Mouse (Mus musculus) heart, embryonic 11.5 days (tissue): Measurements from ENCODE around the gene Slfn2. TPM values are rescaled to one million over a fixed set of nuclear protein-coding genes. Genes with fewer than 3 reads are reported as not detected.
"Not testable (repeated sequence)": the region's sequence is repeated elsewhere in the genome, so short reads cannot be mapped to it uniquely, and the experiment has no call there.

Experiments
- ATAC-seq: fragments of 200-750 bp; cut with Nextera tagmentation; replicated peaks from 2 replicates; pipeline ENCODE4 v1.8.0; 2017; ENCODE audit warnings: moderate library complexity; ENCODE audit not compliant: insufficient number of reproducible peaks, low FRiP score, low TSS enrichment
- H3K27ac ChIP-seq: fragments of 300-500 bp; sonication (generic); 2 replicates; pipeline ENCODE4 v1.5.1; 2014; ENCODE audit warnings: mild to moderate bottlenecking, low read depth, low read length
- H3K27me3 ChIP-seq: fragments of 300-500 bp; sonication (generic); 2 replicates; pipeline ENCODE4 v1.6.1; 2014; ENCODE audit warnings: mild to moderate bottlenecking, low read length, mixed read lengths; ENCODE audit not compliant: control insufficient read depth, insufficient read depth
- H3K36me3 ChIP-seq: fragments of 300-500 bp; sonication (generic); 2 replicates; pipeline ENCODE4 v1.6.1; 2014; ENCODE audit warnings: mild to moderate bottlenecking, low read length, moderate library complexity, mixed read lengths; ENCODE audit not compliant: control insufficient read depth, insufficient read depth
- H3K4me1 ChIP-seq: fragments of 300-500 bp; sonication (generic); 2 replicates; pipeline ENCODE4 v1.6.1; 2014; ENCODE audit warnings: low read length; ENCODE audit not compliant: control insufficient read depth, insufficient read depth
- H3K4me2 ChIP-seq: fragments of 300-500 bp; sonication (generic); 2 replicates; pipeline ENCODE4 v1.6.1; 2014; ENCODE audit warnings: mild to moderate bottlenecking, moderate library complexity
- H3K4me3 ChIP-seq: fragments of 300-500 bp; sonication (generic); 2 replicates; pipeline ENCODE4 v1.5.1; 2014; ENCODE audit warnings: low read depth, low read length
- H3K9ac ChIP-seq: fragments of 300-500 bp; sonication (generic); 2 replicates; pipeline ENCODE4 v1.6.1; 2014; ENCODE audit warnings: mild to moderate bottlenecking, low read depth, low read length, moderate library complexity
- H3K9me3 ChIP-seq: fragments of 300-500 bp; sonication (generic); replicated peaks from 2 replicates; pipeline ENCODE4 v1.6.1; 2016; ENCODE audit warnings: low read length; ENCODE audit not compliant: control insufficient read depth
- WGBS: fragments of 180-500 bp; shearing (Covaris S2); extraction: QIAGEN DNeasy Blood & Tissue Kit; methylation state at CpG from one replicate; pipeline ENCODE4 v1.1.7; 2014; ENCODE audit not compliant: insufficient replicate concordance; 5-methylcytosine and 5-hydroxymethylcytosine counted together
- polyA plus RNA-seq: library from polyadenylated mRNA; unstranded; fragments of >200 nt; fragmentation: Nextera tagmentation; extraction: Ambion mirVana; gene quantifications from 2 replicates; pipeline ENCODE4 v1.2.1, GENCODE M21; 2014

The Slfn2 gene
- 2.4 and 2.7 TPM in 2 replicates for polyA plus RNA-seq

DNA sequence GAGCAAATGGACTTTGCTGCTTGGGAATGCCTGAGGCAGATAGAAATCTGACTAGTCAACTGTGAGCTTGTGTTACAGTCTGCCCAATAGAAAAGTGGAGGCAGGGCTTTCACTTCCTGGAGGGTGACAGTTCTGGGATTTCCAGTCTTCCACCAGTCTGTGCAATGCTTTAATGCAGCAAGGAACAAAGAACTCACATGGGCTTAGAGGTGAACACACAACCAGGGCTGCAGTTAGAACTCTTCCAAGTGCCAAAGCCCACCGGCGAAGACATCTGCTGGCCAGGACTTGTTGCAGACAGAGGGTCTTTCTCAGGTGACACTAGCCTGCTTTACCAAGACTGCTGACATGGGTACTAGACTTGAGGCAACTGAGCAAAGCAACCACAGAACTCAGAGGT is at the start of gene Slfn2:
Gene Slfn2 (plus strand): TSS at position 167 of the 400 bp plus-strand sequence.
- no peak within 1 kb of the TSS; the same call in 1 of the 2 replicates for H3K4me2 ChIP-seq
- no peaks in the 10 kb centered on the region for H3K9me3 ChIP-seq
- no peak within 1 kb of the TSS for H3K9ac ChIP-seq
- H3K27ac ChIP-seq, result no peak within 1 kb of the TSS
- H3K4me3 ChIP-seq, result no peak within 1 kb of the TSS
- no peaks in the 10 kb centered on the region for H3K36me3 ChIP-seq
- no peak for ATAC-seq
- H3K4me1 ChIP-seq, result no peaks in the 10 kb centered on the region
- no peaks in the 10 kb centered on the region for H3K27me3 ChIP-seq
- WGBS, result 62% methylated on average over 2 of the region's 2 CpGs

DNA sequence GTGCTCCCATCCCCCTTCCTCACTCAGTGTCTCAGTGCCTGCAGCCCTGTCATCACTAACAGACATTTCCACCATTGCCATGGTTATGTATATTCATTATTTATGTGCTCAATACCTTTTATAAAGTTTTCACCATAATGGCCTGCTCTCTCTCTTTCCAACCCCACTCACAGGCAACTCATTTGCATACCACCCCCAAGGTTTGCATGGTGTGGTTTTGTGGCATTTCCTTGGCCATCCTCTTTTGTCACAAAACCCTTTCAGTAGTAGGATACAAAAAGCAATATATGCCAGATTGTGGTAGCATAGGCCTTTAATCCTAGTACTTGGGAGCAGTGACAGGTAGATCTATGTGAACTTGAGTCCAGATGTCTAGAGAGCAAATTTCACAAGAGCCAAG is 48.8 kb upstream of the Slfn2 start:
- no peak overlapping the region for H3K4me2 ChIP-seq
- H3K4me3 ChIP-seq, result no peak overlapping the region
- H3K9me3 ChIP-seq, result no peaks in the 10 kb centered on the region
- H3K4me1 ChIP-seq, result no peaks in the 10 kb centered on the region
- no peaks in the 10 kb centered on the region for H3K27me3 ChIP-seq
- no peaks in the 10 kb centered on the region for H3K36me3 ChIP-seq
- no peak for ATAC-seq
- no peak overlapping the region for H3K9ac ChIP-seq
- H3K27ac ChIP-seq, result no peak overlapping the region

DNA sequence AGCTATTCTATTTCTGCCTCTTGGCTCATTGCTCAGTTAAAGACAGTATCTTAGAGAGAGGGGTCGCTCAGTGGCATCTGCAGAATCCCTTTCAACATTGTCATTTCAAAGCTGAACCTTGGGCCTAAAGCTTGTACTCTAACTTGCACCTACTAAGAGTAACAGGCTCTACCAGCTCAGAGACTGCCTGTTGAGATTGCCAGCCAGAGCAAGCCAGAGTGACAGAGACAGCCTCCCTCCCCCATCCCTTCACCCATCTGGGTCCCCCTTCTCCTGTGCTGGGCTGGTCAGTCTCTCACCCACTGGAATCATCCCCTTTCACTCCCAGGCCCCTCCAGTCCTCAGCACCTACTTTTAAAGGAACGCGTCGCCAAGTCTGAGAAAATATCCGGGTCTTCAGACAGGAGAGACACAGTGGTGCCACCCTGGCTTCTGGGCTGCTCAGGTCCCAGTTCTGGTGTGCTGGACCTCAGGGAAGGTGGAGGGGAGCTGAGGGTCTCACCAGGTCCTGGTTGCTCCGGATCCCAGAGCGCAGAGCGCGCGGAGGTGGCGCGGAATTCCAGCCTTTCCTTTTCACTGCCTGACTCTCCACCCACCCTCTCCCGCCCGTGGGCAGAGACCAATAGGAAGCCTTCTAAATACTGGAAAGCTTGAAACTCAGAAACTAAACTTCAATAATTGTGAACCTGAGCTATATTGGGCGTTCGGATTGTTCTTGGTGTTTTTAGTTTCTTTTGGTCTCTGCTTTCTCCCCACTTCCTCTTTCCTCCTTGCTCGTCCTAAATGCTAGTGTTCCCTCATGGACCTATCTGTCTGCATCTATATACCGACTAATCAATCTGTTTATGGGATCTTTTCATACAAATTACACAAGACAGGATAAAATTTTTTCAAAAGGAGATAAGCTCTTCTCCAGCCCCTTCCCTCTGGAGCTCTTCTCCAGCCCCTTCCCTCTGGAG is 45.1 kb upstream of the Slfn2 start:
- 70% methylated on average over 18 of the region's 18 CpGs for WGBS
- not testable (repeated sequence) for H3K9ac ChIP-seq, H3K4me3 ChIP-seq, H3K36me3 ChIP-seq, H3K9me3 ChIP-seq, ATAC-seq, H3K4me1 ChIP-seq, H3K27me3 ChIP-seq, H3K4me2 ChIP-seq, H3K27ac ChIP-seq

DNA sequence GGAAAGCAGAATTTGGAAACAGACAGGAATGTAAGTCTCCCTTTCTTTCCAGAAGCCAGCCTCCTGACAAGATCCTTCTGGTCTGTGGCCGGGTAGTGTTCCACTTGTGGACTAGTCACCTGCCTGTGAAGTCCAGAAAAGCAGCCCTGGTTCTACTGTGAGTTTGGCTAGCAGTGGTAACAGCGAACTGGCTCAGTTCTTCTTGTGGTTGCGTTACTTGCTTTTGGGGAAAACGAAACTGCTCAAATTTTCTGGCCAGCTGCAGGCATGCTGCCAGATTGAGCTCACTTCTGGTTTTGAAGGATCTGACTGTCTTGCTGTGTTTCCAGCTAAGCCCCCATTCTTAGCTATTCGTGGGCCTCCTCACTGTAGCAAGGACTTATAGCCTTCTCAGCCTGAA is 44.3 kb upstream of the Slfn2 start, which contains the start of gene Slfn8:
Gene Slfn8 (minus strand): TSS at position 190 of the 400 bp plus-strand sequence.
- Histone ChIP-seq H3K27ac (no peak within 1 kb of the TSS), H3K4me2 (no peak within 1 kb of the TSS; the same call in 1 of the 2 replicates), H3K27me3 (no peaks in the 10 kb centered on the region), H3K9ac (no peak within 1 kb of the TSS), H3K9me3 (no peaks in the 10 kb centered on the region), H3K4me3 (no peak within 1 kb of the TSS), H3K4me1 (no peaks in the 10 kb centered on the region), H3K36me3 (no peaks in the 10 kb centered on the region)
- WGBS, result 72% methylated on average over 5 of the region's 5 CpGs
- no peak for ATAC-seq

DNA sequence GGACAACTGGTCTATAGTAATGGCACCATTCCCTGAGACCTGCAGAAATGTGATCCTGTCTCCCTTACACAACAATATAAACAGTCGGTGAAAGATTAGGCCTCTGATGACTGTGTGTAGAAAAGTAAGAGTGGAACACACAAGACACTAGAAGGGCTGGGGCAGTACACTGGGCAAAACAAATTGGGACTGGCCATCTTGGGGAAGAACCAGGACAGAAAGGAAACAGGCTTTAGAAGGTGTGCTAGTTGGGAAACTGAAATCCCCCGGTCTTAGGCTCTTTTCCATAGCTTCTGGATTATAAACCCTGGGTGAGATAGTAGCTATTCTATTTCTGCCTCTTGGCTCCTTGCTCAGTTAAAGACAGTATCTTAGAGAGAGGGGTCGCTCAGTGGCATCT is 26.2 kb upstream of the Slfn2 start:
- WGBS, result 74% methylated on average over 3 of the region's 3 CpGs
- not testable (repeated sequence) for H3K9ac ChIP-seq, ATAC-seq, H3K4me2 ChIP-seq, H3K36me3 ChIP-seq, H3K27me3 ChIP-seq, H3K9me3 ChIP-seq, H3K4me3 ChIP-seq, H3K4me1 ChIP-seq, H3K27ac ChIP-seq

DNA sequence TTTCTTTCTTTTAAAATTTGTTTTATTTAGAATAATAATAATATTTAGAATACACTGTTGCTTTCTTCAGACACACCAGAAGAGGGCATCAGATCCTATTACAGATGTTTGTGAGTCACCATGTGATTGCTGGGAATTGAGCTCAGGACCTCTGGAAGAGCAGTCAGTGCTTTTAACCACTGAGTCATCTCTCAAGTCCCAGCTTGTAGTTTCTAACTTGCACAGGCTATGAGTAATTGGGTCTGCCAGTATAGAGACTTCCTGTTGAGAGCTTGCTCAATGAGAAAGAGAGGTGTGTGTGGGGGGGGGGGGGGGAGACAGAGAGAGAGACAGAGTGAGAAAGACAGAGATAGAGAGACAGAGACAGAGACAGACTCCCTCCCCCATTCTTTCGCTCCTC is 25.8 kb upstream of the Slfn2 start:
- no peaks in the 10 kb centered on the region for H3K9me3 ChIP-seq
- H3K4me3 ChIP-seq, result no peak overlapping the region
- 58% methylated on average over 1 of the region's 1 CpGs for WGBS
- no peak for ATAC-seq
- no peaks in the 10 kb centered on the region for H3K27me3 ChIP-seq
- H3K4me2 ChIP-seq, result peak overlapping the region; percentile 55; the same call in 1 of the 2 replicates
- no peak overlapping the region for H3K9ac ChIP-seq
- H3K27ac ChIP-seq, result no peak overlapping the region
- no peaks in the 10 kb centered on the region for H3K36me3 ChIP-seq
- no peaks in the 10 kb centered on the region for H3K4me1 ChIP-seq

DNA sequence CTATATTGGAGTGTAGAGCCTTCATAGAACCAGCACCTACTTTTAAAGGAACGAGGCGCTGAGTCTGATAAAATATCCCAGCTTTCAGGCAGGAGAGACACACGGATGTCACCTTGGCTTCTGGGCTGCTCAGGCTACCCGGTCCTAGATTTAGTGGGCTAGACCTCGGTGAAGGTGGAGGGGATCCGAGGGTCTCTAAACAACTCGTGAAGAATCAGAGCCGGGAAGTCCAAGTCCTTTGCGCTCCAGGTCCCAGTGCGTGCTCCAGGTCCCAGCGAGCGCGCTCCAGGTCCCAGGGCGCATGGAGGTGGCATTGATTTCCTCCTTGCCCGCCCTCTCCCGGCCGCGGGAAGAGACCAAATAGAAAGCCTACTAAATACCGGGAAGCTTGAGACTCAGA is 25.1 kb upstream of the Slfn2 start:
- Histone ChIP-seq H3K27me3 (no peaks in the 10 kb centered on the region), H3K4me3 (peak overlapping the region; percentile 6), H3K9me3 (no peaks in the 10 kb centered on the region), H3K27ac (no peak overlapping the region), H3K36me3 (no peaks in the 10 kb centered on the region), H3K4me1 (no peaks in the 10 kb centered on the region), H3K9ac (no peak overlapping the region), H3K4me2 (peak overlapping the region; percentile 55)
- ATAC-seq, result no peak
- WGBS, result 9% methylated on average over 19 of the region's 19 CpGs

DNA sequence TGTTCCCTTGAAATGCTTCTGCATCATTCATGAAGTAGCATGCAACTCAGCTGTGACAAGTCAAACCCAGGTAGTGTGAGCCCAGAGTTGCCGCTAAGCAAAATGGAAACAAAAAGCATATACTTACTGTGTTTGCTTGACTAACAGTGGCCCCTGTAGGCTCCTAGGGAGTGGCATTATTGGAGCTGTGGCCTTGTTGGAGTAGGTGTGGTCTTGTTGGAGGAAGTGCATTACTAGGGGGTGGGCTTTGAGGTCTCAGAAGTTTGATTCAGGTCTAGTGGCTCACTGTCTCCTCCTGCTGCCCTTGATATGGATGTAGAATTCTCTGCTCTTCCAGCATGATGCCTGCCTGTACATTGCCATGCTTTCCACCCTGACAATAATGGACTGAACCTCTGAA is 24.6 kb upstream of the Slfn2 start:
- H3K9me3 ChIP-seq, result no peaks in the 10 kb centered on the region
- peak overlapping the region; percentile 55 for H3K4me2 ChIP-seq
- no peak for ATAC-seq
- H3K27ac ChIP-seq, result no peak overlapping the region
- no peaks in the 10 kb centered on the region for H3K36me3 ChIP-seq
- WGBS, result 34% methylated on average over 1 of the region's 1 CpGs
- no peak overlapping the region for H3K9ac ChIP-seq
- peak overlapping the region; percentile 6; the same call in 1 of the 2 replicates for H3K4me3 ChIP-seq
- no peaks in the 10 kb centered on the region for H3K27me3 ChIP-seq
- H3K4me1 ChIP-seq, result no peaks in the 10 kb centered on the region

DNA sequence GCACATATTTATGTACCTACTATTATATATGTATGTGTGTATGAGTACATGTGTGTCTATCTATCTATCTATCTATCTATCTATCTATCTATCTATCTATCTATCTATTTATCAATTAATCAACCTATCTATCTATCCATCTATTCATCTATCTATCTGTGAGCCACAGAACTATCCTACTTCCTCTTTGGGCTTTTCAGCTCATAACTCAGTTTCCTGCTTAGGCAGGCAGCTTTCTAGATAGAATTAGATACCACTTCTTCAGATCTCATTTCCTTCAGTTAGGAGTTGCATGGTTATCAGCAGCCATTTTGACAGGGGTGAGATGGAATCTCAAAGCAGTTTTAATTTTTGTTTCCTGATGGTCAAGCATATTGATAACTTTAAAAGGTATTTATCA is 23.9 kb upstream of the Slfn2 start:
- ATAC-seq, result no peak
- Histone ChIP-seq H3K9ac (no peak overlapping the region), H3K4me3 (no peak overlapping the region), H3K4me2 (no peak overlapping the region), H3K9me3 (no peaks in the 10 kb centered on the region), H3K27me3 (no peaks in the 10 kb centered on the region), H3K27ac (no peak overlapping the region), H3K4me1 (no peaks in the 10 kb centered on the region), H3K36me3 (no peaks in the 10 kb centered on the region)
